Mouse (Mus musculus): ENCODE data around the gene Rel. TPM values are rescaled to one million over a fixed set of nuclear protein-coding genes. Genes with fewer than 3 reads are reported as not detected.
"Not testable (repeated sequence)": the region's sequence is repeated elsewhere in the genome, so short reads cannot be mapped to it uniquely, and the experiment has no call there.

Gene Rel
- total RNA-seq (2021), result 1 to 10 TPM; 4.3 TPM
- long read RNA-seq, experiment 1, partial matches to known transcripts, result 0 of 1 reads
- long read RNA-seq, experiment 1, other reads (novel, unspliced or antisense), result 1 of 1 reads
- long read RNA-seq, experiment 2, partial matches to known transcripts, result 0 of 1 reads
- long read RNA-seq, experiment 2, other reads (novel, unspliced or antisense), result 1 of 1 reads

GRCm38 (mm10) chr11:23770760-23771506 lies at the start of gene Rel:
Rel (minus strand) TSS chr11:23770970.
- intact Hi-C loops (cut with DNase I), result no loop called here

GRCm38 (mm10) chr11:23818745-23819144 lies 48.0 kb upstream of the Rel start:
- intact Hi-C loops (cut with DNase I), result no loop called here

More at GRCm38 (mm10) chr11:23770760-23771506, at the start of gene Rel:
- DNase-seq (ENCODE audit: low spot score in 2 of 2), result peak; percentile 86 to 90

GRCm38 (mm10) chr11:23810741-23811140 lies 40.0 kb upstream of the Rel start:
- intact Hi-C loops (cut with DNase I), result no loop called here
- no peak for DNase-seq (ENCODE audit: low spot score in 2 of 2)

More at GRCm38 (mm10) chr11:23818745-23819144, 48.0 kb upstream of the Rel start:
- DNase-seq (ENCODE audit: low spot score in 2 of 2), result no peak

- intact Hi-C loops (cut with DNase I), result no loop called here
- DNase-seq (ENCODE audit: low spot score in 2 of 2), result no peak
Measured at GRCm38 (mm10) chr11:23805716-23806115, 34.9 kb upstream of the Rel start.

- no peak for DNase-seq (ENCODE audit: low spot score in 2 of 2)
- intact Hi-C loops (cut with DNase I), result no loop called here
Measured at GRCm38 (mm10) chr11:23803136-23803535, 32.4 kb upstream of the Rel start.

- no peak for DNase-seq (ENCODE audit: low spot score in 2 of 2)
- intact Hi-C loops (cut with DNase I), result no loop called here
Measured at GRCm38 (mm10) chr11:23802256-23802655, 31.5 kb upstream of the Rel start.

- DNase-seq (ENCODE audit: low spot score in 2 of 2), result no peak
- intact Hi-C loops (cut with DNase I), result no loop called here
Measured at GRCm38 (mm10) chr11:23801851-23802250, 31.1 kb upstream of the Rel start.

- DNase-seq (ENCODE audit: low spot score in 2 of 2); intact Hi-C loops (cut with DNase I): not testable (repeated sequence)
Measured at GRCm38 (mm10) chr11:23783677-23784076, 12.9 kb upstream of the Rel start.

- intact Hi-C loops (cut with DNase I), result no loop called here
- DNase-seq (ENCODE audit: low spot score in 2 of 2), result no peak
Measured at GRCm38 (mm10) chr11:23783085-23783484, 12.3 kb upstream of the Rel start.

GRCm38 (mm10) chr11:23782038-23782437 lies 11.3 kb upstream of the Rel start:
- intact Hi-C loops (cut with DNase I), result no loop called here
- DNase-seq (ENCODE audit: low spot score in 2 of 2), result no peak

- DNase-seq (ENCODE audit: low spot score in 2 of 2), result no peak
- intact Hi-C loops (cut with DNase I), result no loop called here
Measured at GRCm38 (mm10) chr11:23778787-23779201, 8.0 kb upstream of the Rel start.

- DNase-seq (ENCODE audit: low spot score in 2 of 2), result no peak
- intact Hi-C loops (cut with DNase I), result no loop called here
Measured at GRCm38 (mm10) chr11:23772471-23772870, 1.7 kb upstream of the Rel start.

GRCm38 (mm10) chr11:23771507-23772097 lies 832 bp upstream of the Rel start:
- intact Hi-C loops (cut with DNase I), result no loop called here
- DNase-seq (ENCODE audit: low spot score in 2 of 2), result peak in 1 of 2 experiments; percentile 6

- DNase-seq (ENCODE audit: low spot score in 2 of 2), result no peak
- intact Hi-C loops (cut with DNase I), result no loop called here
Measured at GRCm38 (mm10) chr11:23770510-23770759, 335 bp downstream of the Rel start.

GRCm38 (mm10) chr11:23769686-23770509 lies 872 bp downstream of the Rel start:
- peak; percentile 11 to 20 for DNase-seq (ENCODE audit: low spot score in 2 of 2)
- intact Hi-C loops (cut with DNase I), result no loop called here

GRCm38 (mm10) chr11:23769033-23769432 lies 1.7 kb downstream of the Rel start:
- intact Hi-C loops (cut with DNase I), result no loop called here
- DNase-seq (ENCODE audit: low spot score in 2 of 2), result no peak

- intact Hi-C loops (cut with DNase I), result no loop called here
- no peak for DNase-seq (ENCODE audit: low spot score in 2 of 2)
Measured at GRCm38 (mm10) chr11:23767928-23768327, 2.8 kb downstream of the Rel start.

- DNase-seq (ENCODE audit: low spot score in 2 of 2); intact Hi-C loops (cut with DNase I): not testable (repeated sequence)
Measured at GRCm38 (mm10) chr11:23767369-23767768, 3.4 kb downstream of the Rel start.

GRCm38 (mm10) chr11:23762635-23763034 lies 8.1 kb downstream of the Rel start:
- intact Hi-C loops (cut with DNase I), result no loop called here

GRCm38 (mm10) chr11:23758218-23758617 lies 12.6 kb downstream of the Rel start:
- no peak for DNase-seq (ENCODE audit: low spot score in 2 of 2)
- intact Hi-C loops (cut with DNase I), result no loop called here

More at GRCm38 (mm10) chr11:23762635-23763034, 8.1 kb downstream of the Rel start:
- no peak for DNase-seq (ENCODE audit: low spot score in 2 of 2)
